Mouse (Mus musculus) heart, embryonic 13.5 days (tissue): ENCODE results near the gene Pkn1. TPM values are rescaled to one million over a fixed set of nuclear protein-coding genes. Genes with fewer than 3 reads are reported as not detected.

ENCODE experiments used
- ATAC-seq: fragments of 200-750 bp; cut with Nextera tagmentation; 2 replicates; pipeline ENCODE4 v1.8.0; 2017; ENCODE audit warnings: moderate TSS enrichment; ENCODE audit not compliant: insufficient number of reproducible peaks, low FRiP score, low TSS enrichment; ENCODE audit errors: extremely low read depth
- H3K27ac ChIP-seq: fragments of 300-500 bp; sonication (generic); replicated peaks from 2 replicates; pipeline ENCODE4 v1.5.1; 2015; ENCODE audit warnings: moderate library complexity, mild to moderate bottlenecking, inconsistent platforms
- H3K27me3 ChIP-seq: fragments of 300-500 bp; sonication (generic); replicated peaks from 2 replicates; pipeline ENCODE4 v1.6.1; 2015; ENCODE audit warnings: mild to moderate bottlenecking, inconsistent platforms
- H3K36me3 ChIP-seq: fragments of 300-500 bp; sonication (generic); 2 replicates; pipeline ENCODE4 v1.6.1; 2015; ENCODE audit warnings: mild to moderate bottlenecking, inconsistent platforms
- H3K4me1 ChIP-seq: fragments of 300-500 bp; sonication (generic); 2 replicates; pipeline ENCODE4 v1.6.1; 2015; ENCODE audit warnings: inconsistent platforms
- H3K4me2 ChIP-seq: fragments of 300-500 bp; sonication (generic); 2 replicates; pipeline ENCODE4 v1.6.1; 2015; ENCODE audit warnings: inconsistent platforms, mild to moderate bottlenecking, moderate library complexity
- H3K4me3 ChIP-seq: fragments of 300-500 bp; sonication (generic); 2 replicates; pipeline ENCODE4 v1.5.1; 2015; ENCODE audit warnings: moderate library complexity, mild to moderate bottlenecking, inconsistent platforms
- H3K9ac ChIP-seq: fragments of 300-500 bp; sonication (generic); 2 replicates; pipeline ENCODE4 v1.6.1; 2015; ENCODE audit warnings: inconsistent platforms, mild to moderate bottlenecking, moderate library complexity
- H3K9me3 ChIP-seq: fragments of 300-500 bp; sonication (generic); 2 replicates; pipeline ENCODE4 v1.6.1; 2016; ENCODE audit warnings: inconsistent platforms
- WGBS: fragments of 180-500 bp; shearing (Covaris S2); methylation state at CpG from one replicate; pipeline ENCODE4 v1.1.7; 2015; ENCODE audit warnings: mixed read lengths; 5-methylcytosine and 5-hydroxymethylcytosine counted together
- polyA plus RNA-seq: library from polyadenylated mRNA; unstranded; fragments of >200 nt; fragmentation: Nextera tagmentation; extraction: Ambion mirVana; gene quantifications from 2 replicates; pipeline ENCODE4 v1.2.1, GENCODE M21; 2015

Gene Pkn1
- polyA plus RNA-seq, 1 experiment from 2014 or later = 20.0 TPM

GRCm38 (mm10) chr8:83680603-83681002, 18.4 kb downstream of the Pkn1 start:
- no peak overlapping the region for H3K4me2 ChIP-seq
- peaks cover 22% of the 10 kb centered on the region for H3K4me1 ChIP-seq
- no peak overlapping the region for H3K9ac ChIP-seq
- H3K36me3 ChIP-seq = peaks cover 93% of the 10 kb centered on the region
- H3K9me3 ChIP-seq = no peaks in the 10 kb centered on the region
- no peak for ATAC-seq
- peak overlapping the region; percentile 70 for H3K27ac ChIP-seq
- WGBS = 67% methylated on average over 5 of the region's 5 CpGs
- no peaks in the 10 kb centered on the region for H3K27me3 ChIP-seq
- no peak overlapping the region for H3K4me3 ChIP-seq

DNA sequence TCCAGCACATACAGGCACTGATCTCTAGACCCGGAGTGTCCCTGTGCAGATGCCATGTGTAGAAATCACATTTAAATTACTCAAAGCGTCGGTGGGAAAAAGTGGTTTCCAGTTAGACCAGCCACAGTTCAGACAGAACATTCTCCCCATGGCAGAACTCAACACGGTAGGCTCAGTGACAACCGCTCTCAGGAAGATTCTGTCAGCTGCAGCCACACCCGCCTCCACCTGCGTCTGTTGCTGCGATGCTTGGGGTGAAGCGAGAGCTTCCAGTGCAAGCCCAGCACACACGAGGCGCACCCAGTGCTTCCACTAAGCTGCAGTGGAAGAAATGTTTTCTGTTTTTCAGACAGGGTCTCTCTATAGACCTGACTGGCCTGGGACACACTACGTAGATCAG, 19.1 kb downstream of the Pkn1 start:
- no peaks in the 10 kb centered on the region for H3K27me3 ChIP-seq
- H3K4me2 ChIP-seq = no peak overlapping the region
- no peak overlapping the region for H3K27ac ChIP-seq
- no peak for ATAC-seq
- H3K9ac ChIP-seq = no peak overlapping the region
- peaks cover 92% of the 10 kb centered on the region for H3K36me3 ChIP-seq
- H3K4me1 ChIP-seq = peaks cover 22% of the 10 kb centered on the region
- no peak overlapping the region for H3K4me3 ChIP-seq
- H3K9me3 ChIP-seq = no peaks in the 10 kb centered on the region
- 88% methylated on average over 12 of the region's 12 CpGs for WGBS

GRCm38 (mm10) chr8:83674497-83674896, 24.5 kb downstream of the Pkn1 start:
- Histone ChIP-seq H3K9ac (no peak overlapping the region), H3K27ac (no peak overlapping the region), H3K9me3 (no peaks in the 10 kb centered on the region), H3K4me3 (no peak overlapping the region), H3K36me3 (peaks cover 96% of the 10 kb centered on the region), H3K4me1 (no peaks in the 10 kb centered on the region), H3K27me3 (peaks cover under 1% of the 10 kb centered on the region; the same call in 1 of the 2 replicates), H3K4me2 (no peak overlapping the region)
- 77% methylated on average over 5 of the region's 5 CpGs for WGBS
- no peak for ATAC-seq

DNA sequence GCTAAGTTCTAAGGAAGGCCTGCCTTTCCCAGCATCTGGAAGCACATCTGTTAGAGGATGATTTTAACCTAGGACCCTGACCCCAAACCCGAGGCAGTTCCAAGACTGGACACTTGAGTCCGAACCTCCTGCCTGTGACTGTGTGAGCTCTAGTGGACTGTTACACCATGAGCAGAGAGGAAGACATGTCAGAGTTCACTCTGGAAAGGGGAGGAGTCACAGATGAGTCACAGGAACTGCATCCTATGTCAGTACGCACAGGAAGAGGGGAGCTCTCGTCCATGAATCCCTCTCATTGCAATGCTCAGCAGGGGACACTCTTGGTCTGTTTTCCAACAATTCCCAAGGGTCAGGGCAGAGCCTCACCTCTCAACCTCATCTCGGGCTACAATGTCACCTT, 26.0 kb downstream of the Pkn1 start:
- H3K36me3 ChIP-seq = peaks cover 86% of the 10 kb centered on the region
- ATAC-seq = no peak
- peaks cover 13% of the 10 kb centered on the region for H3K4me1 ChIP-seq
- no peaks in the 10 kb centered on the region for H3K9me3 ChIP-seq
- no peak overlapping the region for H3K27ac ChIP-seq
- 46% methylated on average over 5 of the region's 5 CpGs for WGBS
- H3K4me2 ChIP-seq = no peak overlapping the region
- peaks cover 11% of the 10 kb centered on the region for H3K27me3 ChIP-seq
- no peak overlapping the region for H3K4me3 ChIP-seq
- H3K9ac ChIP-seq = no peak overlapping the region

DNA sequence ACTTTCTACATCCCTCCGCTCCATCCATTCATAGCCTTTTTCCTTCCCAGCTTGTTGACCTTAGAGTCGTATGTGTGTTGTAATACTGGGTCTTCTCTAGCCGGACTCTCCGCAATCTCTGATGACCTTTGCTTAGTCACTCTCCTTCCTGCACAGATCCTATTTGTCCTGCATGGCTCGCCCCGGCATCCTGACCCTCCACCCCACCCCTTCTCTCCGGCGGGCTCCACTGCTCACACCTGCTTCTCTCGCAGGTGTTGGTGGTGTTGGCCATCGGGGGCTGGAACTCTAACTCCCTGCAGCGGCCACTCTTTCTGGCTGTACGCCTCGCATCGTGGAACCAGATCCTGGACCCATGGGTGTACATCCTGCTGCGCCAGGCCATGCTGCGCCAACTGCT, 30.0 kb downstream of the Pkn1 start:
- Histone ChIP-seq H3K4me3 (no peak overlapping the region), H3K27me3 (peaks cover 21% of the 10 kb centered on the region), H3K36me3 (peaks cover 57% of the 10 kb centered on the region), H3K9me3 (no peaks in the 10 kb centered on the region), H3K9ac (no peak overlapping the region), H3K27ac (no peak overlapping the region), H3K4me1 (peaks cover 42% of the 10 kb centered on the region), H3K4me2 (peak overlapping the region; percentile 74)
- 69% methylated on average over 16 of the region's 16 CpGs for WGBS
- no peak for ATAC-seq

DNA sequence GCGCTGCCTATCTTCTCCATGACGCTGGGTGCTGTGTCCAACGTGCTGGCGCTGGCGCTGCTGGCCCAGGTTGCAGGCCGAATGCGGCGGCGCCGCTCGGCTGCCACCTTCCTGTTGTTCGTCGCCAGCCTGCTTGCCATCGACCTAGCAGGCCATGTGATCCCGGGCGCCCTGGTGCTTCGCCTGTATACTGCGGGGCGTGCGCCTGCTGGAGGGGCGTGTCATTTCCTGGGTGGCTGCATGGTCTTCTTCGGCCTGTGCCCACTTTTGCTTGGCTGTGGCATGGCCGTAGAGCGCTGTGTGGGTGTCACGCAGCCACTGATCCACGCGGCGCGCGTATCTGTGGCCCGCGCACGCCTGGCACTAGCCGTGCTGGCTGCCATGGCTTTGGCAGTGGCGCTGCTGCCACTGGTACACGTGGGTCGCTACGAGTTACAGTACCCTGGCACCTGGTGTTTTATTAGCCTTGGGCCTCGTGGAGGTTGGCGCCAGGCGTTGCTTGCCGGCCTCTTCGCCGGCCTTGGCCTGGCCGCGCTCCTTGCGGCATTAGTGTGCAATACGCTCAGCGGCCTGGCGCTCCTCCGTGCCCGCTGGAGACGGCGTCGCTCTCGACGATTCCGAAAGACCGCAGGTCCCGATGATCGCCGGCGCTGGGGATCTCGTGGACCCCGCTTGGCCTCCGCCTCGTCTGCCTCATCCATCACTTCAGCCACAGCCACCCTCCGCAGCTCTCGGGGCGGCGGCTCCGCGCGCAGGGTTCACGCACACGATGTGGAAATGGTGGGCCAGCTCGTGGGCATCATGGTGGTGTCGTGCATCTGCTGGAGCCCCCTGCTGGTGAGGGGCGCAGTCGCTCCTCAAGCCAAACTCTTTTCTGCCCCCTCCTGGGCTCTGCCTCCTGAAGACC, 30.7 kb downstream of the Pkn1 start:
- H3K4me2 ChIP-seq = peak overlapping the region; percentile 74
- peaks cover 42% of the 10 kb centered on the region for H3K4me1 ChIP-seq
- H3K4me3 ChIP-seq = peak overlapping the region; percentile 48
- H3K9me3 ChIP-seq = no peaks in the 10 kb centered on the region
- 19% methylated on average over 80 of the region's 80 CpGs for WGBS
- peaks cover 21% of the 10 kb centered on the region for H3K27me3 ChIP-seq
- H3K27ac ChIP-seq = no peak overlapping the region
- ATAC-seq = no peak
- H3K36me3 ChIP-seq = peaks cover 57% of the 10 kb centered on the region
- H3K9ac ChIP-seq = peak overlapping the region; percentile 71

GRCm38 (mm10) chr8:83667526-83667925, 31.5 kb downstream of the Pkn1 start:
- no peak for ATAC-seq
- Histone ChIP-seq H3K27me3 (peaks cover 21% of the 10 kb centered on the region), H3K9me3 (no peaks in the 10 kb centered on the region), H3K36me3 (peaks cover 55% of the 10 kb centered on the region), H3K4me1 (peaks cover 47% of the 10 kb centered on the region), H3K27ac (no peak overlapping the region), H3K9ac (0 out of 2 replicates have a peak overlapping the region, but pooled peaks have one; percentile 71), H3K4me3 (no peak overlapping the region), H3K4me2 (peak overlapping the region; percentile 74)
- 75% methylated on average over 10 of the region's 10 CpGs for WGBS

GRCm38 (mm10) chr8:83666866-83667234, 32.1 kb downstream of the Pkn1 start:
- peaks cover 54% of the 10 kb centered on the region for H3K4me1 ChIP-seq
- ATAC-seq = no peak
- WGBS = 89% methylated on average over 3 of the region's 3 CpGs
- H3K36me3 ChIP-seq = peaks cover 48% of the 10 kb centered on the region
- H3K27me3 ChIP-seq = peaks cover 21% of the 10 kb centered on the region
- H3K4me3 ChIP-seq = 0 out of 2 replicates have a peak overlapping the region, but pooled peaks have one; percentile 2
- H3K9me3 ChIP-seq = no peaks in the 10 kb centered on the region
- H3K4me2 ChIP-seq = peak overlapping the region; percentile 22
- H3K9ac ChIP-seq = peak overlapping the region; percentile 29
- H3K27ac ChIP-seq = 0 out of 2 replicates have a peak overlapping the region, but pooled peaks have one; percentile 9

DNA sequence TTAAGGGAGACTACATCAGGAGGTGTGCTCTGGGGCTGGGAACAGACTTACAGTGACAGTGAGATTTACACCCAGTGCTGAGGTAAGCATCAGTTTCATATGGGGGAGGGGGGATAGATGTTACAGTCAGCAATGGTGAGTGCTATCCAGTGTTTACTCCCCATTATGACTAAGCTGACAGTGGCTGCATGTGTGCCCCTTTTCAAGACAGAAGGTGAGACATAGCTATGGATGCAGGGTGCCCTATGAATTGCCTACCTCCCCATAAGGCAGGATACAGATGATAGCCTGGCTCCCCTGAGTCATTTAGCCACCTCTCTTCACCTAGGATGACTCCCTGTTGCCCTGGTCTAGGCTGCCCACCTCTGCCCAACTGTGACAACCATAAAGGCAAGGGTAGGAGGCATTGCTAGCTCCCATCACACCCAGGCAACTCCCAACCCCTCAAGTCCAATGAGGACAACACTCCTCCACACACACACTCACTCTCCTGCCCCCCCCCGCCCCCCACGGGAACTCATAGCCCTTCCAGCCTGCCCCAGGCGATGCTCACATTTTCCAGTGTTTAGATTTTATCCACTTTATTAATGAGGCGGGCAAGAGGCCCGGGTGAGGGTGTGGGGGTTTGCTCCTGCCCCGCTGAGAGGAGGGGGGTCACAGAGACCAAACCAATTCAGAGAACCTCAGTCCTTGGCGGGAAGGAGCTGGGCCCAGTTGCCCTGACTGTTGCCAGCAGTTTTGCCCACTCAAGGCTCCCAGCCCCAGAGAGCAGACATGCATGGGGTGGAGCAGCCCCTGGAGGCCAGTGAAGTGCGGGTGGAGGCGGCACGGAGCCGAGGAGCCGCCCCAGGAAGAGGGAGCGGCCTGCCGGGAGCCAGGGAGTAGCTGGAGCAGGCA, 32.8 kb downstream of the Pkn1 start, which contains the start of gene Ptger1:
TSS of gene Ptger1 (plus strand) at position 710 of the 897 bp plus-strand sequence.
- peaks cover 21% of the 10 kb centered on the region for H3K27me3 ChIP-seq
- H3K27ac ChIP-seq = 0 out of 2 replicates have a peak within 1 kb of the TSS, but pooled peaks have one; percentile 9
- peaks cover 42% of the 10 kb centered on the region for H3K36me3 ChIP-seq
- 0 out of 2 replicates have a peak within 1 kb of the TSS, but pooled peaks have one; percentile 2 for H3K4me3 ChIP-seq
- no peaks in the 10 kb centered on the region for H3K9me3 ChIP-seq
- WGBS = 27% methylated on average over 14 of the region's 14 CpGs
- H3K4me1 ChIP-seq = peaks cover 60% of the 10 kb centered on the region
- peak within 1 kb of the TSS; percentile 29 for H3K9ac ChIP-seq
- ATAC-seq = no peak
- H3K4me2 ChIP-seq = peak within 1 kb of the TSS; percentile 22

GRCm38 (mm10) chr8:83664931-83665625, 33.9 kb downstream of the Pkn1 start:
- H3K4me2 ChIP-seq = no peak overlapping the region
- no peak overlapping the region for H3K27ac ChIP-seq
- no peak for ATAC-seq
- H3K9ac ChIP-seq = 0 out of 2 replicates have a peak overlapping the region, but pooled peaks have one; percentile 37
- 35% methylated on average over 2 of the region's 2 CpGs for WGBS
- H3K4me1 ChIP-seq = peaks cover 72% of the 10 kb centered on the region
- H3K36me3 ChIP-seq = peaks cover 30% of the 10 kb centered on the region
- H3K27me3 ChIP-seq = peaks cover 21% of the 10 kb centered on the region
- H3K9me3 ChIP-seq = no peaks in the 10 kb centered on the region
- H3K4me3 ChIP-seq = no peak overlapping the region
